Comparison of ENCODE assay signal across 21 mouse cellular contexts in the genomic region with DNA sequence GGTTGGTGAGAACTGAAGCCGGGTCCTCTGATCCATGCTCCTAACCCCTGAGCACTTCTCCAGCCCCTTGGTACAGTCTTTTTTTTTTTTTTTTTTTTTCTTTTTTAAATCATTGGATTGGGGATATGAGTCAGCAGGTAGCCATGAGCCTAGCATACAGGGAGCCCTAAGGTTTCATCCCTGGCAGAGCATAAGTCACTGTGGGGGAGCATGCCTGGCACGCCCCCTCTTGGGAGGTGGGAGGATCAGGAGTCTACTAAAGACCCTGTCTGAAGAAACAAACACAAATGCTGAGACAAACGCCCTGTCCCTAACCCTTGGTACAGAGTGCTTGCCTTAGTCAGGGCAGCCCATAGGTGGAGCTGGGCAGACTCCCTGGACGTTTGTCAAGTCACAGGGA. TPM values are rescaled to one million over a fixed set of nuclear protein-coding genes. Genes with fewer than 3 reads are reported as not detected.
"Had no signal": no experiment of that assay in that cellular context is flagged by ENCODE, and none has a peak within 500 bp of the region (broad histone marks: within the 10 kb centered on the region; RNA-seq: fewer than 3 reads in every experiment).

No protein-coding gene starts in this region.

- DNase-seq: kidney, adult 2 months; kidney, postnatal 14 days; kidney, postnatal 4 days; left cerebral cortex, postnatal 4 days; lung, adult 2 months; lung, postnatal 14 days; lung, postnatal 4 days; midbrain, embryonic 14.5 days; right cerebral cortex, postnatal 25 days; spleen, adult 18-20 months had no signal

- H3K4me2 ChIP-seq: kidney, embryonic 15.5 days; limb, embryonic 12.5 days; limb, embryonic 15.5 days; liver, embryonic 12.5 days; liver, embryonic 15.5 days; midbrain, embryonic 11.5 days; neural tube, embryonic 12.5 days; neural tube, embryonic 15.5 days had no signal

- H3K36me3 ChIP-seq: kidney, embryonic 15.5 days; limb, embryonic 12.5 days; limb, embryonic 15.5 days; liver, embryonic 12.5 days; liver, embryonic 15.5 days; neural tube, embryonic 12.5 days; neural tube, embryonic 15.5 days had no signal

- ATAC-seq: intestine, postnatal 0 days; liver, embryonic 12.5 days had no signal

- H3K27ac ChIP-seq: kidney, embryonic 15.5 days; limb, embryonic 12.5 days; limb, embryonic 15.5 days; liver, embryonic 12.5 days; liver, embryonic 15.5 days; neural tube, embryonic 12.5 days; neural tube, embryonic 15.5 days had no signal

- H3K9ac ChIP-seq: kidney, embryonic 15.5 days; limb, embryonic 12.5 days; limb, embryonic 15.5 days; liver, embryonic 12.5 days; liver, embryonic 15.5 days; neural tube, embryonic 12.5 days; neural tube, embryonic 15.5 days had no signal

- H3K9me3 ChIP-seq: kidney, embryonic 15.5 days; limb, embryonic 12.5 days; limb, embryonic 15.5 days; liver, embryonic 12.5 days; liver, embryonic 15.5 days; neural tube, embryonic 12.5 days; neural tube, embryonic 15.5 days had no signal

- H3K4me3 ChIP-seq: kidney, embryonic 15.5 days; limb, embryonic 12.5 days; limb, embryonic 15.5 days; liver, embryonic 12.5 days; liver, embryonic 15.5 days; neural tube, embryonic 12.5 days; neural tube, embryonic 15.5 days had no signal

RNA-seq across cellular contexts. Expression of gene Il12rb1, which starts 3.8 kb away (rescaled TPM):
- total RNA-seq: midbrain, postnatal 0 days had no signal
- polyA plus RNA-seq: limb, embryonic 12.5 days; midbrain, postnatal 0 days; neural tube, embryonic 12.5 days had no signal

RNA-seq across cellular contexts. Expression of gene Kcnn1, which starts 51.0 kb away (rescaled TPM):
- total RNA-seq: megakaryocyte-erythroid progenitor cell, adult 5-6 weeks had no signal
